Mouse (Mus musculus) thymus, adult 18-20 months (tissue): Measurements from ENCODE around the gene Armc2.
A peak's percentile ranks its signal among the peaks of the same experiment; 100 is the strongest.

Experiments used
- DNase-seq, 2 experiments: peaks; one replicate each; pipeline ENCODE4 v3.0.0; 2022; ENCODE audit warnings: mixed read lengths in 2 of 2

Gene Armc2

GRCm38 (mm10) chr10:42010761-42011435 is 7.3 kb downstream of the Armc2 start:
- no peak for DNase-seq

- no peak for DNase-seq
These were observed 13.0 kb downstream of the Armc2 start for GRCm38 (mm10) chr10:42005259-42005658.

- no peak for DNase-seq
These were observed 13.6 kb downstream of the Armc2 start for GRCm38 (mm10) chr10:42004690-42005089.

GRCm38 (mm10) chr10:42004056-42004455 is 14.2 kb downstream of the Armc2 start:
- DNase-seq, result no peak

GRCm38 (mm10) chr10:42003576-42003975 is 14.7 kb downstream of the Armc2 start:
- no peak for DNase-seq

- DNase-seq, result no peak
These were observed 15.8 kb downstream of the Armc2 start for GRCm38 (mm10) chr10:42002436-42002835.

GRCm38 (mm10) chr10:42001260-42001659 is 17.0 kb downstream of the Armc2 start:
- no peak for DNase-seq

GRCm38 (mm10) chr10:41997691-41998178 is 20.5 kb downstream of the Armc2 start:
- DNase-seq, result no peak

- DNase-seq, result no peak
These were observed 22.1 kb downstream of the Armc2 start for GRCm38 (mm10) chr10:41996157-41996556.

GRCm38 (mm10) chr10:41995051-41995450 is 23.2 kb downstream of the Armc2 start:
- no peak for DNase-seq

GRCm38 (mm10) chr10:41994578-41994977 is 23.7 kb downstream of the Armc2 start:
- DNase-seq, result no peak

- DNase-seq, result no peak
These were observed 26.2 kb downstream of the Armc2 start for GRCm38 (mm10) chr10:41992059-41992440.

GRCm38 (mm10) chr10:41991364-41992058 is 26.7 kb downstream of the Armc2 start:
- no peak for DNase-seq

GRCm38 (mm10) chr10:41990896-41991295 is 27.3 kb downstream of the Armc2 start:
- no peak for DNase-seq

- DNase-seq, result no peak
These were observed 29.3 kb downstream of the Armc2 start for GRCm38 (mm10) chr10:41988930-41989329.

GRCm38 (mm10) chr10:41986126-41986525 is 32.1 kb downstream of the Armc2 start:
- no peak for DNase-seq

- DNase-seq, result no peak
These were observed 34.0 kb downstream of the Armc2 start for GRCm38 (mm10) chr10:41984221-41984620.

GRCm38 (mm10) chr10:41982821-41983220 is 35.4 kb downstream of the Armc2 start:
- DNase-seq, result no peak

- DNase-seq, result peak in 1 of 2 experiments; percentile 23
These were observed 37.4 kb downstream of the Armc2 start for GRCm38 (mm10) chr10:41980772-41981383.

- no peak for DNase-seq
These were observed 39.6 kb downstream of the Armc2 start for GRCm38 (mm10) chr10:41978403-41979234.

- no peak for DNase-seq
These were observed 45.6 kb downstream of the Armc2 start for GRCm38 (mm10) chr10:41972676-41973075.

- DNase-seq, result no peak
These were observed 50.2 kb downstream of the Armc2 start for GRCm38 (mm10) chr10:41967915-41968635.
